ENCODE assay signal across 24 mouse cellular contexts in the genomic region with DNA sequence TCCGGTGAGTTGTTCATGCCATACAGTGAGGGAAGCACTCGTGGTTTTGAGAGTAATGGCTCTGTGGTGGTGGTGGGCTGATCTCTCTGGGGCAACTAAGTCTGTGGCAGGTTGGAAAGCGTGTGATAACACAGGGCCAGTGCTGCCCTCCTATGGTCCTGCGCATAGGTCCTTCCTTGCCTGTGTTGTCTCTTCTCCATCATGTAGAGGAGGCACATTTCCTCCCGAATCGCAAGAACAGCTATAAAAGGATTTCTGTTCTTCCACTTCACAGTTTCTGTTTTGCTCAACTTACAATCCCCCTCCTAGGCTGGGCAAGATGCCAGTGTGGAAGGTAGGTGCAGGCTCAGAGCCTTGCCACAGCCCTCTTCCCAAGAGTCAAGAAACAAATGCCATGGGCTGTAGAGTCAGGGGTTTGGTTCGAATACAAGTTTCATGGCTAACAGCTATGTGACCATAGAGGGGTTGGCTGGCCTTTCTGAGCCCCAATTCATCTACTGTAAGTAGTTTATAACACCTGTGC.
"Had no signal": no experiment of that assay in that cellular context is flagged by ENCODE, and none has a peak within 500 bp of the region (broad histone marks: within the 10 kb centered on the region; RNA-seq: fewer than 3 reads in every experiment).

No protein-coding gene starts in this region.

- H3K4me2 ChIP-seq: intestine, embryonic 15.5 days; kidney, embryonic 15.5 days; limb, embryonic 13.5 days; liver, embryonic 12.5 days; liver, embryonic 15.5 days; lung, embryonic 15.5 days; neural tube, embryonic 12.5 days had no signal

- H3K27me3 ChIP-seq: intestine, embryonic 15.5 days; kidney, embryonic 15.5 days; limb, embryonic 13.5 days; liver, embryonic 12.5 days; liver, embryonic 15.5 days; lung, embryonic 15.5 days; neural tube, embryonic 12.5 days had no signal

- H3K36me3 ChIP-seq: intestine, embryonic 15.5 days; kidney, embryonic 15.5 days; limb, embryonic 10.5 days; limb, embryonic 13.5 days; liver, embryonic 12.5 days; liver, embryonic 15.5 days; lung, embryonic 15.5 days; midbrain, embryonic 10.5 days; neural tube, embryonic 12.5 days had no signal

- H3K4me3 ChIP-seq: intestine, embryonic 15.5 days; kidney, embryonic 15.5 days; left cerebral cortex, adult 2 months; limb, embryonic 10.5 days; limb, embryonic 13.5 days; liver, embryonic 12.5 days; liver, embryonic 15.5 days; lung, embryonic 15.5 days; midbrain, embryonic 10.5 days; neural tube, embryonic 12.5 days had no signal

- ATAC-seq: intestine, embryonic 15.5 days; liver, embryonic 12.5 days had no signal

- H3K4me1 ChIP-seq: intestine, embryonic 15.5 days; limb, embryonic 10.5 days; limb, embryonic 13.5 days; lung, embryonic 15.5 days; midbrain, embryonic 10.5 days had no signal

- H3K9me3 ChIP-seq: intestine, embryonic 15.5 days; kidney, embryonic 15.5 days; limb, embryonic 10.5 days; limb, embryonic 13.5 days; liver, embryonic 12.5 days; liver, embryonic 15.5 days; lung, embryonic 15.5 days; midbrain, embryonic 10.5 days; neural tube, embryonic 12.5 days had no signal

- DNase-seq: kidney, adult 11 months; kidney, adult 8-10 months; kidney, postnatal 10 days; kidney, postnatal 36 days; layer of hippocampus, postnatal 36 days; liver; lung, adult 18-20 months; lung, postnatal 10 days; lung, postnatal 36 days; midbrain, embryonic 14.5 days; retina, postnatal 1 day; thymus, adult 18-20 months; thymus, postnatal 14 days; thymus, postnatal 4 days had no signal

- H3K27ac ChIP-seq: intestine, embryonic 15.5 days; kidney, embryonic 15.5 days; left cerebral cortex, adult 2 months; limb, embryonic 10.5 days; limb, embryonic 13.5 days; liver, embryonic 12.5 days; liver, embryonic 15.5 days; lung, embryonic 15.5 days; midbrain, embryonic 10.5 days; neural tube, embryonic 12.5 days had no signal

- H3K9ac ChIP-seq: intestine, embryonic 15.5 days; kidney, embryonic 15.5 days; limb, embryonic 13.5 days; liver, embryonic 12.5 days; liver, embryonic 15.5 days; lung, embryonic 15.5 days; neural tube, embryonic 12.5 days had no signal
